Mouse (Mus musculus): ENCODE measurements around the gene Grin2b.
"Not testable (repeated sequence)": the region's sequence is repeated elsewhere in the genome, so short reads cannot be mapped to it uniquely, and the experiment has no call there.

Grin2b gene

DNA sequence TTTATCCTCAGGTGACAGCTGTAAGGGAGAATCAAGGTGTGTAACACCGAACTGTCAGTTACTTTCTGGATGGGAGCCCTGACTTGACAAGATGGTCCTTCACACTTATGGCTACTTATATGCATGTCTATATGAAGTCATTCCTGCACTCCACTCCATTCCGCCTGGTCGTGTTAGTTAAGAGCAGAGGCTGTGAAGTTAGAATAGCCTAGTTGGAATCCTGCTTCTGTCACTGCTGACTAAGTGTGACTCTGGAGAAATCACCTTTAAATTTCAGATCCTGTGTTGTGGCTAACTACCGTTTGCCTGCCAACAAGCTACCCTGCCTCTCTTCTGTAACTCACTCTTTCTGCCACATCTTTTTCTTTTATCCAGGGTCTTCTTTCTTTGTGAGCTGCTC is 381.9 kb downstream of the Grin2b start:
- no peak for DNase-seq

DNA sequence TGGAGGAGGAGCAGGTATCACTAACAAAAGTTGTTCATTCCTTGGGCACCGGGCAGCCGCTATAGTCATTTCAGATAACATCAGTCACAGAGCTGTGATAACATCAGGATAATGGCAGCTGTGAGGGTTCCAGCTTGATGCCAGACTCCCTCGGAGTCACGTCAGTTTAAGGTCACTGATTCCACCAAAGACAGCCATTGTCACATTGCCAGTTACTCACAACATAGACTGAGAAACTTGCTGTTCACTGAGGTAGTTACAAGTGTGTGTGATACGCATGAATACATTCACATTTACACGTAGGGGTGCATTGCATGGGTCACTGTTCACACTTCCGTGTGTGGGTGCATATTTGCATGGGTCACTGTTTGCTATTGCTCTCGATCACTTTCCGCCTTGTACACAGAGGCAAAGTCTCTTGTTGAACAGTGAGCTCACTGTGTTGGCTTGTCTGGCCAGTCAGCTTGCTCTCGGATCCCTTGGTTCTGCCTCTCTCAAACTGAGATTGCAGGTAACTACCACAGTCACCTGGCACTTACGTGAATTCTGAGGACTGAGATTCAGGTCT is 383.6 kb downstream of the Grin2b start:
- DNase-seq = no peak

DNA sequence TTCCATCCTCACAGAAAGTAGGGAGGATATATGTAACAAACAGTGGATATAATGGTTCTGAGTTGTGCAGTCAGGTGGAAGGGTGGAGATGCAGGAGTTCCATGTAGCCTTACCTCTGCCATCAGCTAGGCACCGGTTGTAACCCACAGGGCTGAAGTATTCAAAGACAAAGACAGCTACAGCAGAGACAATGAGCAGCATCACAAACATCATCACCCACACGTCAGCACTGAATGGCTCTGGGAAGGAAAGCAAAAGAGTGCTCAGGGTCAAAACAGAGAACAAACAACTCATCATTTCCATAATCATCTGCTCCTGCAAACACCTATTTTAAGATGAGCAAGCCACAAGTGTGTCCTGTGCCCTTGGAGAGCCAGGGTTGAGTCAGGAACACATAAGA is 398.6 kb downstream of the Grin2b start:
- DNase-seq = no peak

DNA sequence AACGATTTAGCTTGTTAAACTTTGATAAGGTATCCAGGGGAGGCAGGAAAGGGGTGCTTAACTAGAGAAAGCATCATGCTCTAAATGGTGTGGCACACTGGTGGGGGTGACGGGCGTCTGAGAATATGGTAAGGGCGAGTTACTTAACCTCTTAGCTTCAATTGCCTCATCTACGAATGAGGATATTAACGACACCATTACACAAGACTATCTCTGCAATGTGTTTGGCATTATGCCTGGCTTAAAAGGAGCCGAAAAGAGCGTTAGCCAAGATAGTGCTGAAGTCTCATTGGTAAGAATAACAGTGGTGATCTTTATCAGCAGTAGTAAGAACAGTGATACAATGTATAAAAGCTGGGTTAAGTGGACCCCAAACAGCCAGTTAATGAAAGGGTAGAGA is 405.7 kb downstream of the Grin2b start:
- DNase-seq = no peak

DNA sequence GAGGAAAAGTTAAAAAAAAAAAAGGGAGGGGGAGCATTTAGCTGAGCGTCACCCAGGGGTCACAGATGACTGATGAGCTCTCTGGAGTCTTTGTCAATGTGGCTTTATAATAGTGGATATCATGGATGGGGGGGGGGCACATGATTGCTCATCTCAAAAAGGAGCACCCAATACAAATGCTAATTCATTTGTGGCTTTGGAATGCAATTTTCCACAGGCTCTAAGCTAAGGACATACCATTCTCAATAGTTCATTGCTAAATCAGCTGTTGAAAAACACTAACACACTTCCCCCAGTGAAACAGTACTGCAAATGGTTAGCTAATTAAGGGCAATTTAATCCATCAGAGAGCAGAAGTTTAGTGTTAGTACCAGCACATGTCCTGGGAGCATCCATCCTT is 414.6 kb downstream of the Grin2b start:
- no peak for DNase-seq

DNA sequence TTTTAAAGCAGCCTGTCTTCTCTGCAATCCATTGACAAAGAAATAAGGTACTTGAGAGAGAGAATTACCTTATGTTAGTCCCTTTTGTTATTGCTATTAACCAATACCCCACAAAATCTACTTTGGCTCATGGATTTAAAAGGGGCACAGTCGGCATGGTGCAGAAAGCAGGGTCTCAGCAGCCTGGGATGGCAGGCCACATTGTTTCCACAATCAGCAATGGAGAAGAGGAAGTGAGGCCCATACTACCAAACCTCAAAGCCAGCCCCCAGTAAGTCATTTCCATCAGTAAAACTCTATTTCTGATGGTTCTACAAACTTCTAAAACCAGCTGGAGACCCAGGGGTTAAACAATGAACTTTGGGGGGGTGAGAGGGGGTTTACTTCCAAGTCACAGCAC is 417.2 kb downstream of the Grin2b start:
- DNase-seq = no peak

DNA sequence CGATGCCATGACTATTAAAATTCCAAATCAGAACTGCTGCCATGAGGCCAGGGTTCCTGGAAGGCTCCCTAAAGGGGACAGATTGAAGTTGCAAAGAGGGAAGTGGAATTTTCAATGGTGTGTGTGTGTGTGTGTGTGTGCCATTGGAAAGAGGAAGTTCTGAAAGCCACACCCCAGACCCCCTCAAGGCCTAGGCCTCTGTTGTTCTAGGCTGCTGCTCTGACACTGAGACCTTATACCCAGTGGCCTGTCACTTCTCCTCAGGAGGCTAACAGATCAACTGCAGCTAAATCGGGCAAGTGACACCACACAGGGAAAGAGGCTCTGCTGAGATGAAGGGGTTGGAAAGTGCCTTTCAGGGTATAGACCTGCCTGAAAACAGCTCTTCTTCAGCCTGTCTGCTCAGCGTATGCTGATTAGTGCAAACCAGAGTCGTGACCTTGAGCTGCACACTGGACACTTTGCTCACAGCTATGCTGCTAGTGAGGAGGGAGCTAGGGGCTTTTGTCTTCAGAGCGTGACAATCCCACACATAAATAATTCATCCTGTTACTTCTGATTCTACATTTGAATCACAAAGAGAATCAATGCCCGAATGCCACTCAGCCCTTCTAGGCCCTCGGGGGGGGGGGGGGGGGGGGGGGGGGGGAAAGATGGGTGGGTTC is 424.8 kb downstream of the Grin2b start:
- no peak for DNase-seq

DNA sequence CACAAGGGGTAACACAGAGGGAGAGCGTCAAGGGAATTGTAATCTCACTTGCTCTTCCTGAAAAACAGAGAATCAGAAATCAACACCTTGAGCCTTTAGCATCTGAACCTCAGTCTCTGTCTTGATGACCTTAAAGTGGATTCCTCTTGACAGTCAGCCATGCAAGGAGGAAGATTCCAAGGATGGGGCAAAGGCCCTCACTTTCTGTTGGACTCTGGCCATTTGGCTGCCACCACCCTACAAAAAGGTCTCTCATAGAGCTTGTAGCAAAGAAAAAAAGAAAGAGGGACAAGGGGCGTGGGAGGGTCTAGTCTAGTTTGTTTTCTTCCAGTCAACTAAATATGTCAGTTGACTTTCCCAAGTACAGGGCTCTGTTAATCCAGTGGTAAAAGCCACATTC is 427.7 kb downstream of the Grin2b start:
- DNase-seq = no peak

DNA sequence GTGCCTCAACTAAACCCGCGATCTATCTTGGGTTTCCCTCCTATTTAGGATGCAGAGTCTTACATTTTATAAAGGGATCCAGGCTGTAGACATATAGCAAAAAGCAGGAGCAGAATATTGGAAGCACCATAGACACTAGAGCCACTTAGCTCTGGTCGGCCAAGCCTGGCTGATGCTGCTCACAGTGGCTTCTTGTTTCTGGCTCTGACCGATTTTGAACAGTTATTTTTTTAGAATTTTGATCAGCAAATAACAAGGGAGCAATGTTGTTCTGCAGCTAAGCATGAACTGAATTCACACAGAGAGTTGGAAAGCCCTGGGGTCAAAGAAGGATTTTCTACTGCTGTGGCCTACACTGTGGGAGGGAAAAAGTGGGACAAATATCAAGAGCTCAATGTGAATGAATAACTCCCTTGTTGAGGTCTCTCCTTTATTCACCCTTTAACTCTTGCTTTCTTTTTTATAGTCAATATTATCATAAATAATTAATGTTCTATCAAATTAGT is 439.0 kb downstream of the Grin2b start:
- no peak for DNase-seq

DNA sequence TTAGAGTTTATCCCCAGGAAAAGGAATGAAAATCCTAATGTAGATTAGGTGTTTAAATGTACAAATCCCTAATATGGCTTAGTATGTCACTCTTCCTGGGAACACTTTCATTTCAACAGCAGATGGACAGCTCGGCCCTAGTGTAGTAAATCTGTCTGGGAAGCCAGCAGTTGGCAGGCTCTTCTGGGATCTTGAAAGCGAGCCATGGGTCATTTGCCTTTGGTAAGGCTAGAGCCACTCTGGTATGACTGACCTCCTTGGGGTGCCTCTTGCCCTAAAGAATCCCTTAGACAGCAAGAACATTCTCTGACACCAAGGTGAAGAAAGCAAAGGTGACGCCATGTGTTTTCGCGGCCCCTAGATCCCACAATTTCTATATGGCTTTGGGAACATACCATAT is 446.2 kb downstream of the Grin2b start:
- DNase-seq = no peak

DNA sequence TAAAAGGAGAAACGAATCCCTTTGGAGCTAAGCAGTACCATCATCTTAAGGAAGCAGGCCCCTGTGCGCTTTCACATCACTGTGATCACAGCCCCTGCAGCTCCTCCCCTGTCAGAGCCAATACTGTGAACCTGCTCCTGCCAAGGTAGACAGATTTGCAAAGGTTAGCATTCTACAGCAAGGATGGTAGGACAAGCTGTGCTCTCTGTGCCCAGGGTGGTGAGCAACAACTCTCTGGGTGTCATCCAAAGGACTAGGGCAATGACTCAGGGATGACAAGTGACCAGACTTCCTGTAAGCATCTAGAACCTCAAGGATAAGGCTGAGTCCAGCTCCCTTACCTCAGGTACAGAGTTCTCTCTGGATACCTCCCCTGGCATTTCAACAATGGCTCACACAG is 451.6 kb downstream of the Grin2b start:
- DNase-seq = no peak

DNA sequence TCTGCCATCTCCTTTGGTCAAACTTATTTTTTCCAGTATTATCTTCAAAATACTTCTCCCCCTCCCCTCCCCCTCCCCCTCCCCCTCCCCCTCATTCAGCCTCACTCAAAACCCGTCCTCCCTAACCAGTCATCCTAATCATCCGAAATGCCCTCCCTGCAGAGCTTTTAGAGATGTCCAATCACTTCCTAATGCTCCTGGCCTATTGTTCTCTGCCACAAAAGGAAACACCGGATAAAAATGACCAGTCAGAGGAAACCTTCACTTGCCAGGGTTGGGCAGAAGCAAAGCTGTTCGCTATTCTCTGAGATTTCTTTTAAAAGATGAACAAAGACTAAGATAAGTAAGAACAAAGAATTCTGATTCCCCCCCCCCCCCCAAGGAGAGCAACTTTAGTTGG is 458.4 kb downstream of the Grin2b start:
- DNase-seq = no peak

DNA sequence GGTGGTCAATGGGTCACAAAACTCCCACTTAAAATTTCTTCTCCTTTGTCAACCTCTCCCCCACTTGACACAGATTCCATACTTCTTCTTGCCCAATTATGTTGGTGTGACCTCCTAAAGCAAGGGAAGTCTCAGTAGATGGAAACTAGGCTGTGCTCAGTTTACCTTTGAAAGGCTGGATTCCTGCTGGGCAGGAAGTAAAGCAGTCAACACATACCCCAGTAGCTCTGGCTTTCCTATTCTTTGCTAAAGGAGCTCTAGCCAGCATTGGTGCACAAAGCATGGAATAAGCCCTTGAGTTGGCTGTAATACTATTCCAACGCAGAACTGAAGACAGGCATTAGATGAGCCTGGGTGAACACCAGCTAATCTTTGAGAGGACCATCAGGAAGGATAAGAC is 459.1 kb downstream of the Grin2b start:
- DNase-seq = no peak

DNA sequence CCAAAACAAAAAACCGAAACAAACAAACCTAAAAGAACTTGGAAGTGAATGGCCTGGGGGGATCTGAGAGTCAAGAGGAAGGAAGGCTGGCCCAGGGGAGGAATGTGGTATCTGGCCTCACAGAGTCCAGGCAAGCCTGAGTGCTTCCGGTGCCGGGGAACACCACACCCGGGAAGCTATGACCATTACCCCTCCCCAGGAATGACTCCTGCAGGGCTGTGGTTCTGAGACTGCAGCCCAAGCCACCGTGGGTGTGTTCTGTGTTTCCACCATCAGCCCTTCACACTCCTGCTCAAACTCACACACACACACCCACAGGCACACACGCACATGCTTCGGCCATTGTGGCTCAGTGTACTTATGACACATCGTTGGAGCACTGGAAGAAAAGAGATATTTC is 459.6 kb downstream of the Grin2b start:
- no peak for DNase-seq

DNA sequence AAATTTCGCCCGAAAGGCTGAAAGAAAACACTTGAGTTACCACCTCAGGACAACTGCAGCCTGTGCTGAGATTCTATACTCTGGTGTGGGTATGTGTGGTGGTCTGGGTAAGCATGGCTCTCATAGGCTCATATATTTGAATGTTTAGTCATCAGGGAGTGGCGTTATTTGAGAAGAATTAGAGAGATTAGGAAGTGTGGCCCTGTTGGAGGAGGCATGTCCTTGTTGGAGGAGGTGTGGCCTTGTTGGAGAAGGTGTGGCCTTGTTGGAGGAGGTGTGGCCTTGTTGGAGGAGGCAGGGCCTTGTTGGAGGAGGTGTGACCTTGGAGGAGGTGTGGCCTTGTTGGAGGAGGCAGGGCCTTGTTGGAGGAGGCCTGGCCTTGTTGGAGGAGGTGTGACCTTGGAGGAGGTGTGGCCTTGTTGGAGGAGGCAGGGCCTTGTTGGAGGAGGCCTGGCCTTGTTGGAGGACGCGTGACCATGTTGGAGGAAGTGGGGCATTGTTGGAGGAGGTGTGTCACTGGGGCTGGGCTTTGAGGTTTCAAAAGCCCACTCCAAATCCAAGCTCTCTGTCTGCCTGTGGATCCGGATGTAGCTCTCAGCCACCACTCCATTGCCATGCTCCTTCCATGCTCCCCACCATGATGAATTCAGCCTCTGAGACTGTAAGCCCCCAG is 466.3 kb downstream of the Grin2b start:
- DNase-seq = not testable (repeated sequence)

DNA sequence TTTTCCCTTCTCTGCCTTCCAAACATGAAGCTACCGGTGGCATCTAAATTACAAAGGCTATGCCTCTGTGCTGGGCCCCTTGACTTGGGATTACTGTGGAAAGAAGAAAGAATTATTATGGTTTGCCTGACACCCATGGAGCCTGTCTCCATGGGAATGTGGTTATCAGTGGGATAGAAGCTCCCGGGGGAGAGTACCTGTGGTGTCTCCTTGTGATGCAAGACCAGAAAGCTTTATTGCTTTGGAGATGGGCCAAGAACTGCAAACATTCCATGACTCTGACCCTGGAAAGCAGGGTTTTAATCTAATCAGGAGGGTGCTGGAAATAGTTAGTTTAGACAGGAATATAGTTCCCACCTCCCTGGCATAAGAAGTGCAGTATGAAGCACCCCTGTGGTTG is 469.7 kb downstream of the Grin2b start:
- no peak for DNase-seq

DNA sequence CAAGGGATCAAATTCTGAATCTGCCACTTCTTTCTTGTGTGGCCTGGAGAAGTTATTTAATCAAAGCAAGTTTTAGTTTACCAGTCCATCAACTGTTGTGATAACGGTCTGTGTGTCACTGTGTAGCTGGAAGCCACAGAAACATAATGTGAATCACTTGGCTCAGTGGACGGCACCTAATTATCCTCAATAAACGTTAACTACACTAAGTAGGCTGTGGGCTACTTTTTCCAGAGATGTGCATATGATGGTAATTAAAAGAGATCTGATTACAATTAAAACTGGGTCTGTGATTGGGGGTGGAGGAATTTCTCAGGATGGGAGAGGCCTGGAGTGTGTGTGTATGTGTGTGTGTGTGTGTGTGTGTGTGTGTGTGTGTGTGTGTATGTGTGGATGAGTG is 471.9 kb downstream of the Grin2b start:
- no peak for DNase-seq

DNA sequence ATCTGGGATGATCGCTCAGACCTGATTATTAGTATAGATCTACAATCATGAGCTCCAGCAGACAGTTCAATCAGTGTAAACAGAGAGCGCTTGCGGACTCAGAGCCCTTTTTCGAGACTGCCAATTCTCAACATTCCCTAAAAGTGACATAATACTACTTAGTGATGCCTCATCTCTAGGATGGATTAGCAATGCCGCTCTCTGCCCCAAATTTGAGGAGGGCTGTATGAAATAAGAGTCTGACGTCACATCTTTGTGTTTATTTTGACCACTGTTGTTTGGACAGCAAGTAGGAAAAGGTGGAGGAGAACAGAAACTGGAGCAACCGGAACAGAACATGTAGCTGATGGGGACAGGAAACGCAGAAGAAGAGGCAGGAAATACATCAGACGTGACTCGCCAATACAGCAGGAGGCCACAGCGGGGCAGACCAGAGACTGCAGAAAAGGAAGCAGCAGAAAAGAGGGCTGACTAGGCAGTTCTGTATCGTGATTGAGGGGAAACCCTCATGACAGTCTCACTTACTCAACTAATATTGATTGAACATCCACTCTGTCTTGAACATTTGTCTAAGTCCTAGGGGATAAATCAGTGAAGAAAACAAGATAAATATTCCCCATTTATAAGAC is 472.5 kb downstream of the Grin2b start:
- no peak for DNase-seq

DNA sequence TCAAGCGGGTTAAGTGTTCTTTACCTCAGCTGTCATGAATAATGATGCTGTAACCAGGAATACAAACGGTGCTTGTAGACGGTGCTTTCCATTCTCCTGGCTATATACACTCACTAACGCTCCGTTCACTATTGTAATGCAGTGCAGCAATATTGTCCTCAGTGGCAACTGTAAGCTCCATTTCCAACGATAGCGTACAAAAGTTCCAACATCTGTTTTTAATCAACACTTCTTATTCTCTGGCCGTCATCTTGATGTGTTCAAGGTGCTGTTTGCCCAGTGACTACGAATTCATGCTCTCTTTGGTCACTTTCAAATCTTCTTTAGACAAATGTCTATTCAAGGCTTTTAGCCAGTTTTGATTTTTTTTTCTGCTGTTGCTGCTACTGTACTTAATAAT is 480.8 kb downstream of the Grin2b start:
- no peak for DNase-seq

DNA sequence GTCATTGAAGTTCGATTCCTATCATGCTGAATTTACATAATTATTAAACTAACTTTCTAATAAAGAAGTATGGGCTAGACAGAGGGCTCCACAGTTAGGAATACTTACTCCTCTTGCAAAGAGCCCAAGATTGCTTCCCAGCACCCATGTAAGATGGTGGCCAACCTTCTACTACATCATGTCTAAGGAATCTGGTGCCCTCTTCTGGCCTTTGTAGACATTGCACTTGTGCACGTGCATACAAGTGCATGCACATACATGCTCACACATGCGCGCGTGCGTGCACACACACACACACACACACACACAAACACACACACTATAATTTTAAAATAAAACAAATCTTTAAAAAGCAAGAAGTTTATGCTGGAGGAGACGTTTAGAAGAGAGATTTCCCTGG is 481.8 kb downstream of the Grin2b start:
- no peak for DNase-seq

DNA sequence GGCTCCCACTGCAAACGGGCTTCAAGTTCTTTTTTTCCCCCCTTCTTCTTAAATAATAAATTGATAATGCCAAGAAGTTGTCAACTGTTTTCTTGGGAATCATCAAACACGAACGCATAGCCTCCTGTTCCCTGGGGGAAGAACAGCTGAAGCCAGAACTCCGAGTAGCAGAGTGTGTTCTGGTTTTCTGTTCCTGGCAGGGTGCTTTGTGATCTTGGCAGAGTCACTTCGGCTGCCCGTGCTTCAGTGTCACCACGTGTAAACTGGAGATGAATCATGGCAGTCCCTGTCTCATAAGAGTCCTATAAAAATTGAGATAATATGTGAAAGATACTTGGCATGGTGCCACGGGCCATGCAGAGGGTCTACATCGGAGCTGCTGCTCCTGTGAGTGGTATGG is 485.4 kb downstream of the Grin2b start:
- no peak for DNase-seq

DNA sequence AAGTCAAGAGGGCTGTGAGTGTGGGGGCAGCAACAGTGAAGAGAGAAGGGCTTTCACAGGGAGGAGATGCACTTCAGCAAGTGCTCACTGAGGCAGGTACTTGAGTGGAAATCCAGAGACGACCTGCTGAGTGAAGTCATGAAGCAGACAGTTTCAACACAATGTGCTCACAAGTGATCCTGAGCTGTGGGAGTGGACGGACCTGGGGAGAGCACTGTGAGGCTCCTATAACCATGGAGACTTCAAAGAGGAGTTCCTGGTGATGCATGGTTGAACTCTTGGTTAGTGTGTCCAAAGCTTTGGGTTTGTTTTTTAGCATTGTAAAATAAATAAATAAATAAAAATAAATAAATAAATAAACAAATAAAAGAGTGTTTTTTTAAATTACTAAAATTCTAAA is 489.1 kb downstream of the Grin2b start:
- DNase-seq = no peak

DNA sequence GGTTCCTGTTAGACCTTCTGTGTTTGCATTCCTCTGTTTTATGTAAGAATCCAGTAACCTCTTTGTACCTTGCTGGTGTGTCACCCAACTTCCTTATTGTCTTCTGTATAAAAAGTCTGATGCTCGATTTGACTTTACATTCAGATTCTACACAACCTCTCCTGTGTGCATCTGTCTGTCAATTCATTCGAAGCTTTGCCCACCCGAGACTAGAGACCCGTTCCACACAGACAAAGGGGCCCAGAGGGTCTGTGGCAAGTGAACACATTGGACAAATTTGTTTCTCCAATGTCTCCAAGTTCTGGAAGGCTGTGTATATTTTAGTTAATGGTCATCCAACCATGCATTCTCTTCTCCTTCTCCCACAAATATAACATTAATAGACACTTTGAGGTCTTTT is 491.9 kb downstream of the Grin2b start:
- DNase-seq = not testable (repeated sequence)

DNA sequence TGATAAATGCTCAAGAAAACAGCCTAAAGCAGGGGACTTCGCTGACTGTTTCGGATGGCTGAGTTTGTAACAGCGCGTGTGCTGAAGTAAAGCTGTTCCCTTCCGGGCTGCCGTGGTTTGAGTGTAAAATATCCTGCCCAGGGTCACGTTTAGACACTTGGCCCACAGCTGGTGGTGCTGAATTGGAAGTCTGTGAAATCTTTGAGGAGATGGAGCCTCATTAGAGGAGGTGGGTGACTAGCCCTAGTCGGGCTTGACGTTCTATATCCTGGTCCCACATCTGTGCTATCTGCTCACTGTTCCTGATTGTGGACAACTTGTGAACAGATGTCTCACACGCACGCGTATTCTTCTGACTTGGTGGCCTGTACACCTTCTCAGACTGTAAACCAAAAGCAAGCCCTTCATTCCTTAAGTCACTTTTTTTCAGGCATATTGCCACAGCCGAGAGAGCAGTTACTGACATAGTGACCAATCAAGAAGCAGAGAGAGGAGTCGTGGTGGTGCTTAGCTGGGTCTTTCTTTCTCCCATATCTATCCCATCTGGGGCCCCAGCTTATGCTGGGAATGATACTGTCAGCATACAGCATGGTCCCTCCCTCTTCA is 493.1 kb downstream of the Grin2b start:
- DNase-seq = no peak
